Mouse (Mus musculus): ENCODE data around the gene Aig1. TPM values are rescaled to one million over a fixed set of nuclear protein-coding genes. Genes with fewer than 3 reads are reported as not detected.

Aig1 gene
- polyA plus RNA-seq, 1 experiment from 2014 or later, result 11.2 TPM

DNA sequence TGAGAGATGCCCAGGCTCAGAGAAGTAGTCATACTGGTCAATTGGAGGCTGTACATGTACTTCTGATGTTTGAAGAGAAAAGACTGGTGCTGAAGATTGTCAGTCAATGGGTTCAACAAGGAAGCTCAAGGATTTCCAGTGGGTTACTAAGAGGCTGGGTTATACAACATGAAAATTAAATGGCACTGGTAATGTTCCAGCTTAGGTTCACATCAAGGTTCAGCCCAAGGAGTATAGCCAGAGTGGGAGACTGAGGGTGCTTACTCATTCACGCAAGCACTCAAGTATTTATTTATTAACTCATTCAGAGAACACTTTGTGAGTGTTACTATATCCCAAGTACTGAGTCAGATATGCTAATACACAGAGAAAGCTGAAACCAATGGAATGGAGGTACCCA, 79.2 kb downstream of the Aig1 start:
- Histone ChIP-seq H3K4me1 (no peaks in the 10 kb centered on the region), H3K9me3 (replicated peaks) (no peaks in the 10 kb centered on the region), H3K4me3 (no peak overlapping the region), H3K27ac (no peak overlapping the region), H3K36me3 (no peaks in the 10 kb centered on the region), H3K27me3 (ENCODE audit: low read depth, poor library complexity, severe bottlenecking) (no peaks in the 10 kb centered on the region)
- no peak for DNase-seq (ENCODE audit: low spot score)
- 98% methylated on average over 1 of the region's 1 CpGs for WGBS

DNA sequence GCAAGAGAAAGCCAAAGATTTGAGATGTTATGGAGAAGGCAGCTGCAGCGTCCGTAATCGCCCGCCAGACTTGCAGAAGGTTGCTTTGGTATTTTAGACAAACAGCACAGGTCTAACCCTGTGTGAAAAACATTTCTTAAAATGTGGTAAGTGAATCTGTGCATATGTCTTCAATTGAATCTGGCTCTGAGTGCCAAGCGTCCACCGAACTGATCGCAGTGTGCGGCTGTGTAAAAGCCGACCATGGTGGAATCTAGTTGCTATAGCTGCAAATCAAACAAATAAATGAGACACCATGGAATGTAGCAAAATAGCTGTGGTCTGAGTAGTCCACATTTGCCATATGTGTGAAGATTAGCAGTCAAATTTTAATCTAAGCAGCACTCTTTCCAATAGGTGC, 80.7 kb downstream of the Aig1 start:
- Histone ChIP-seq H3K36me3 (no peaks in the 10 kb centered on the region), H3K27ac (no peak overlapping the region), H3K4me1 (no peaks in the 10 kb centered on the region), H3K4me3 (no peak overlapping the region), H3K27me3 (ENCODE audit: low read depth, poor library complexity, severe bottlenecking) (no peaks in the 10 kb centered on the region), H3K9me3 (replicated peaks) (no peaks in the 10 kb centered on the region)
- WGBS, result 97% methylated on average over 9 of the region's 9 CpGs
- no peak for DNase-seq (ENCODE audit: low spot score)

DNA sequence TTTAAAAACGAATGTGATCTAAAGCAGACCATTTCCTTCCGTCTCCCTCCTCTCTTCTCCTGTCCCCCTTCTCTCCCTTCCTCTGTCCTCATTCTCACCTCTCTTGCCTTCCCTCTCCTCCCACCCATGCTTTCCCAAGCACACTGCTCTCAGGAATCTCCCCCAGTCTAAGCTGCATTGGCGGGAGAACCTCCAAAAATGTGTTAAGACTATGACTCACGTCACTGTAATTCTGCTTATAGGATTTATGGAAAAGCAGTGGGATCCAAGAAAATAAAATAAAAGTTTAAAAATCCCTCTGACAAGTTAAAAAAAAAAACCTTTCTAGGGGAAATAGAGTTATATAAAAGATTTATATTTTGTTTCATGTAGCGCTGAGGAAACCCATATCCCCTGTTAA, 86.0 kb downstream of the Aig1 start:
- H3K4me3 ChIP-seq, result no peak overlapping the region
- H3K27me3 ChIP-seq (ENCODE audit: low read depth, poor library complexity, severe bottlenecking), result no peaks in the 10 kb centered on the region
- 64% methylated on average over 5 of the region's 5 CpGs for WGBS
- no peaks in the 10 kb centered on the region for H3K36me3 ChIP-seq
- H3K4me1 ChIP-seq, result peaks cover 3% of the 10 kb centered on the region; the same call in 1 of the 2 replicates
- no peak overlapping the region for H3K27ac ChIP-seq
- H3K9me3 ChIP-seq (replicated peaks), result no peaks in the 10 kb centered on the region
- DNase-seq (ENCODE audit: low spot score), result no peak

DNA sequence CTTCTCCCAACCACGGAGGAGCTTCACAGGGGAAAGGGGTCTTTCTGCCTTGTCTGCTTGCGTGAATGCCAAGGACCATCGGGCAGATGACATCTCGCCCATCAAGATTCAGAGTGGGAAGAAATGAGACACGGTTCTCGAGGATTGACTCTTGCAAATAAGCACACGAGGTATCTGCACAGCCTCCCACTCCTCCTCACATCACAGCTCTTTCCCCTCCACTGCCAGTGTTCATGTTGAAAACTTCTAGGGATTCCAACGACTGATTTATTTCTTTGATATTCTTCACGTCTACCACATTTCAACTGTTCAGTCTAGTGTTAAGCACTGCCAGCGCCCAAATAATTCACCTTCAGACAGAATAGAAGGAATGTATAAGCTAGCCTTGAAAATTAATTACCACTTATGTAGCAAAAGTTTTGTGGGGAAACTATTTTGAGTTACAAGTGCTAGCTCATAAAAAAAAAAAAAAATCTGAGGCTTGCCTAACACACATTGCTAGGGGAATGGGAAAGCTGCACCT, 86.5 kb downstream of the Aig1 start:
- Histone ChIP-seq H3K4me1 (peaks cover 3% of the 10 kb centered on the region; the same call in 1 of the 2 replicates), H3K9me3 (replicated peaks) (no peaks in the 10 kb centered on the region), H3K36me3 (no peaks in the 10 kb centered on the region), H3K27ac (no peak overlapping the region), H3K27me3 (ENCODE audit: low read depth, poor library complexity, severe bottlenecking) (no peaks in the 10 kb centered on the region), H3K4me3 (no peak overlapping the region)
- no peak for DNase-seq (ENCODE audit: low spot score)
- WGBS, result 88% methylated on average over 10 of the region's 10 CpGs

DNA sequence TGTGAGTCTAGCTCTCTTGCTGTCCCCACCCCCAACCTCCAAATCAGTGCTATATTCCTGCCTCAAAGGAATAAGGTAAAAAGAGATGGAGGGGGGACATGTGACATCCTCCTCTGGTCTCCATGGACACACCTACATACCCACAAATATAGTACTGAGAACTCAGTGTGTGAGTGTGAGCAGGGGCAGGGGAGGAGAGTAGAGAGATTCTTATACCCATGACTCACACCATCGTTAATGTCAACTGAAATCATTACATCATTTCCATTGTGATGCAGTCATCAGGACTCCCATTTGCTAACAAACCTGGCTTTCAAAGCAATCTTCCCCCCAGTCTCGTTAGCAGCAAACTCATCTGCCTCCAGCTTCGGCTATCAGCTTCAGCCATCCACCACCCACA, 92.8 kb downstream of the Aig1 start:
- Histone ChIP-seq H3K36me3 (no peaks in the 10 kb centered on the region), H3K4me1 (no peaks in the 10 kb centered on the region), H3K27ac (no peak overlapping the region), H3K9me3 (replicated peaks) (no peaks in the 10 kb centered on the region), H3K4me3 (no peak overlapping the region), H3K27me3 (ENCODE audit: low read depth, poor library complexity, severe bottlenecking) (no peaks in the 10 kb centered on the region)
- DNase-seq (ENCODE audit: low spot score), result no peak
- 91% methylated on average over 3 of the region's 3 CpGs for WGBS

DNA sequence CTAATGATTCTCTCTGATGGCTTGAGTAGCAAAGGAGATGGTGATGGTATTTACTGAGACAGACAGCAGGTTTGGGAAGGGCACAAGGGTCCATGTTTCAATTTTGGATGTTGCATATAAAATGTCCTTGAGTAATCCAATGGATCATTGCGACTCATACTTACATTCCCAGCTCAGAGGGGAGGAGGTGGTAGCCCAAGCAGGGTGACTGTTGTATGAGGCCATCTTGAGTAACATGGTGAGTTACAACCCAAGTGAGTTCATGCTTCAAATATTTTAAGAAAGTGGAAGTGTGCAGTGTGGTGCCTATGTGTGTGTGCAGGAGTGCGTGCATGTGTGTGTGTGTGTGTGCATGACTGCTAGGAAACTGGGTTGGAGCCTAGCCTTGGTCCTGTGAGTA, 93.4 kb downstream of the Aig1 start:
- no peak for DNase-seq (ENCODE audit: low spot score)
- Histone ChIP-seq H3K9me3 (replicated peaks) (no peaks in the 10 kb centered on the region), H3K36me3 (no peaks in the 10 kb centered on the region), H3K27ac (no peak overlapping the region), H3K4me1 (no peaks in the 10 kb centered on the region), H3K27me3 (ENCODE audit: low read depth, poor library complexity, severe bottlenecking) (no peaks in the 10 kb centered on the region), H3K4me3 (no peak overlapping the region)
- WGBS, result 95% methylated on average over 2 of the region's 2 CpGs

DNA sequence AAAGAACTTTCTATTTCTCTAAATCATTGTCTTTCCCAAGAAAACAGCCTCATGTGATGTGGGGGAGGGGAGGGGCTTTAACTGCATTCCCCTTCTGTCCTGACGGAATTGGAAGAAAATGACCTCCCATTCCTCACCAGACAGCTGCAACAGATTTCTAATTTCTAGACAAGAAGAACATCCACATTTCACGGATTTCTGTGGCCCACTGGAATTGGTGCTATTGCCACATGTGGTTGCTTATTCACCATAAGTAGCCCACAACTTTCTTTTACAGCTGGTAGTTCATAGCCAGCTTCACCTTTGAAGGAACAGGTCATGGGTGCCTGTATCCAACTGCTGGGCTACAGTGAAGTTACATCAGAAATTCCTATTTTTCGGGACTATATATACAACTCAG, 93.9 kb downstream of the Aig1 start:
- 87% methylated on average over 3 of the region's 3 CpGs for WGBS

DNA sequence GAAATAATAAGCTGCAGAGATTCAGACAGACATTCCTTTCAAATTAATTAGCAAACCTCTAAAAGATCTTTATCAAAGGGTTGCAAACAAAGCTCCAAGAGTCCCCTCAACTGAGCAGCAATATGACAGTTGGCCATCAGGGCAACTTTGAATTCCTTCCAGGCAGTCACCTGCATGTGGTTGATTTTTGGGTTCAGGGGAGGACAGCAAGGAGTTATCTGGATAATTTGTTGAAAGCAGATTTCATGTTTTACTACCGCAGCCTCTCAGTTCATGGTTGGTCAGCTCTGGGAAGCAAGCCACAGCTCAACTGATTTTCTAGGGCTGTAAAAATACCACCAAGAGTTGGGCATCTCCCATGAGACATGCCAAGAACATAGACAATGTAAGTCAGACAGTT, 98.1 kb downstream of the Aig1 start:
- Histone ChIP-seq H3K27ac (no peak overlapping the region), H3K36me3 (no peaks in the 10 kb centered on the region), H3K9me3 (replicated peaks) (no peaks in the 10 kb centered on the region), H3K4me3 (no peak overlapping the region), H3K4me1 (no peaks in the 10 kb centered on the region), H3K27me3 (ENCODE audit: low read depth, poor library complexity, severe bottlenecking) (no peaks in the 10 kb centered on the region)
- DNase-seq (ENCODE audit: low spot score), result no peak
- WGBS, result 97% methylated on average over 1 of the region's 1 CpGs

More for the DNA sequence above, 93.9 kb downstream of the Aig1 start:
- Histone ChIP-seq H3K9me3 (replicated peaks) (no peaks in the 10 kb centered on the region), H3K4me3 (no peak overlapping the region), H3K4me1 (no peaks in the 10 kb centered on the region), H3K27me3 (ENCODE audit: low read depth, poor library complexity, severe bottlenecking) (no peaks in the 10 kb centered on the region), H3K36me3 (no peaks in the 10 kb centered on the region), H3K27ac (no peak overlapping the region)
- no peak for DNase-seq (ENCODE audit: low spot score)

DNA sequence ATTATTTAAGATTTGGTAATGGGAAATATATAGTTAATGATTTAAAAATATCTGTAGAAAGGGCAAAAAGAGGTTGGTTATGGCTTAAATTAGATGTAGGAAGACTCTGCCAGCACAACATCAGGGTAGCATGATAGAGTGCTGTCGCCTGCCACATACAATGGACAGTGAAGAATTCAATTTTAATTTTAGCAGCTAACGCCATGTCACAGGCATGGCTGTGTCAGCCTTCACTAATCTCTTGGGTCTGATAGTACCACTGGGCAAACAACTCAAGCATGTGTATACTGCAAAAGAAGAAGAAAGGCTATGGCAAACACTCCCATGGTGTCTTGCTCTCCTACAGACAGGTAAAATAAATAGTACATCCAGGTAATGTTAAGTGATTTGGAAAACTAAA, 99.0 kb downstream of the Aig1 start:
- WGBS, result 95% methylated on average over 2 of the region's 2 CpGs
- H3K27ac ChIP-seq, result no peak overlapping the region
- no peak for DNase-seq (ENCODE audit: low spot score)
- H3K9me3 ChIP-seq (replicated peaks), result no peaks in the 10 kb centered on the region
- H3K4me1 ChIP-seq, result peaks cover 5% of the 10 kb centered on the region; the same call in 1 of the 2 replicates
- no peaks in the 10 kb centered on the region for H3K36me3 ChIP-seq
- H3K4me3 ChIP-seq, result no peak overlapping the region
- H3K27me3 ChIP-seq (ENCODE audit: low read depth, poor library complexity, severe bottlenecking), result no peaks in the 10 kb centered on the region

DNA sequence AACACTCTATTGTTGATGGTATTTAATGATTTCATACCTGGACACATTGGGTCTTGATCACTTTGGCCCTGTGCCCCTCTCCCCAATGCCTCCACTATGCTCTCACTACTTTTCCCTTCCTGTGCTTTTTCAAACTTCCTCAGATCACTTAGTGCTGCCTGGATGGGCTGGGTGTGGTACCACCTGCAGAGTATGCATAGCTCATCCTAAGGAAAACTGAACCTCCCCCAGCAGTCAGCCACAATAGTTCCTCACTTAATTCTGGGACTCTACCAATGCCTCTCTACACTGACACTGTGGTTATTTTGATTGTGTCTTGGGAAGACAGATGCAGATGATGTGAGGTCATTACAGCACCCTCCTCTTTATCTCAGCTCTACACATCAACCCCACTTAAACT, 99.9 kb downstream of the Aig1 start:
- no peak for DNase-seq (ENCODE audit: low spot score)
- no peak overlapping the region for H3K27ac ChIP-seq
- peaks cover 5% of the 10 kb centered on the region; the same call in 1 of the 2 replicates for H3K4me1 ChIP-seq

DNA sequence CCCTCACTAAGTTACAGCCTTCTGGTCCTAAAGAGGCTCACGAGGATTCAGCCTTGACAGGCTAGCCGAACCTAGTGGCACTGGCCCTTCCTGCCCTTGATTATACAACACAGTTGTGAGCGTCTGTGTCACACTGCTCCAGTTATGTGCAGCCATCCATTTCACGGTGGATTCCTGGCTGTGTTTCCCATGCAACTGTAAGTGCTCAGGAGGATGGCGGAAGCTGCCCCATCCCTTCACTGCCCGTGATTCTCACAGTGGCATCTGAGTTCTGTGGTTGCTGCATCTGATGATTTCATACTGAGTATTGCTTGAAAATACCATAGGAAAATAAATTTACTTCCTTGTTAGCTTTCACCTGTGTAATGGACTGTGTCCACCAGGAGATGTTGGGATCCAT, 101.7 kb downstream of the Aig1 start:
- H3K9me3 ChIP-seq (replicated peaks), result no peaks in the 10 kb centered on the region
- no peak for DNase-seq (ENCODE audit: low spot score)
- WGBS, result 91% methylated on average over 6 of the region's 6 CpGs
- H3K4me1 ChIP-seq, result peaks cover 5% of the 10 kb centered on the region; the same call in 1 of the 2 replicates
- no peaks in the 10 kb centered on the region for H3K36me3 ChIP-seq
- H3K4me3 ChIP-seq, result no peak overlapping the region
- H3K27ac ChIP-seq, result no peak overlapping the region
- no peaks in the 10 kb centered on the region for H3K27me3 ChIP-seq (ENCODE audit: low read depth, poor library complexity, severe bottlenecking)

More for the DNA sequence above, 99.9 kb downstream of the Aig1 start:
- Histone ChIP-seq H3K36me3 (no peaks in the 10 kb centered on the region), H3K27me3 (ENCODE audit: low read depth, poor library complexity, severe bottlenecking) (no peaks in the 10 kb centered on the region), H3K9me3 (replicated peaks) (no peaks in the 10 kb centered on the region), H3K4me3 (no peak overlapping the region)

DNA sequence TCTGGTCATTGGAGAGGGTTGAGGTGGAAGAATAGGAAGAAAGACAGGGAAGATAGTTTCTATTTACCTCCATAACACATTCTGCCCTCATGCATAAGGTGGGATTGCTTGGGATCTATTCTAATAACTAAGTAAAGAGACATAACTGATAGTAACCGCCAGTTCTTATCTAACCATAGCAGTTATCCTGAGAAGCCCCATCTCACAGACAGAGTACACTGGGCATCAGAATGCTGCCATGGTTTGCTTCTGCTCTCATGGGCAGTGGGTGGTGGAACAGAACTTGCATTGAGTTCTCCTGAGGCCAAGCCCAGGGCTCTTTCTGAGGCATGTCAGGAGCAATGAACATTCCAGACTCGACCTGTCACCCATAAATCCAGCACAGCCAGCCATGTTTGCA, 105.6 kb downstream of the Aig1 start:
- no peaks in the 10 kb centered on the region for H3K9me3 ChIP-seq (replicated peaks)
- DNase-seq (ENCODE audit: low spot score), result no peak

DNA sequence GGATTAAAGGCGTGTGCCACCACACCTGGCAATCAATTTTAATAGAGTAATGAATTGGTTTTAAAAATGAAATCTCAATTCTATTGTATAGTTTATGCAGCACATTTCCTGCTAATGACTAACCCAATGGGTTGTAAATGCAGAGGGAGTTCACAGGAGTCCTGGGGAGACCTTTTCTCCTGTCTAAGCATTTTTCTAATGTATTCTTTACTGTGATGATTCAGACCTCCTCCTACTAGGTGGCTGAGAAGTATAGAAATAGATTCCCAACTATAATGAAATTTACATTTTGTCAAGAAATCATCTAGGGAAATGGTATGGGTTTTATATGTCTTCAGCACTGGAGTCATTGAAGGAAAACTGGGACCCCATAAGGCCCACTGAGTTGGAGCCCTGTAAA, 114.1 kb downstream of the Aig1 start:
- H3K4me1 ChIP-seq, result no peaks in the 10 kb centered on the region
- DNase-seq (ENCODE audit: low spot score), result no peak
- H3K4me3 ChIP-seq, result no peak overlapping the region
- H3K27me3 ChIP-seq (ENCODE audit: low read depth, poor library complexity, severe bottlenecking), result no peaks in the 10 kb centered on the region
- WGBS, result 90% methylated on average over 1 of the region's 1 CpGs
- no peak overlapping the region for H3K27ac ChIP-seq
- no peaks in the 10 kb centered on the region for H3K36me3 ChIP-seq
- no peaks in the 10 kb centered on the region for H3K9me3 ChIP-seq (replicated peaks)

More for the DNA sequence above, 105.6 kb downstream of the Aig1 start:
- Histone ChIP-seq H3K4me1 (peaks cover 5% of the 10 kb centered on the region; the same call in 1 of the 2 replicates), H3K36me3 (no peaks in the 10 kb centered on the region), H3K4me3 (no peak overlapping the region), H3K27me3 (ENCODE audit: low read depth, poor library complexity, severe bottlenecking) (no peaks in the 10 kb centered on the region), H3K27ac (no peak overlapping the region)
- 79% methylated on average over 2 of the region's 2 CpGs for WGBS

DNA sequence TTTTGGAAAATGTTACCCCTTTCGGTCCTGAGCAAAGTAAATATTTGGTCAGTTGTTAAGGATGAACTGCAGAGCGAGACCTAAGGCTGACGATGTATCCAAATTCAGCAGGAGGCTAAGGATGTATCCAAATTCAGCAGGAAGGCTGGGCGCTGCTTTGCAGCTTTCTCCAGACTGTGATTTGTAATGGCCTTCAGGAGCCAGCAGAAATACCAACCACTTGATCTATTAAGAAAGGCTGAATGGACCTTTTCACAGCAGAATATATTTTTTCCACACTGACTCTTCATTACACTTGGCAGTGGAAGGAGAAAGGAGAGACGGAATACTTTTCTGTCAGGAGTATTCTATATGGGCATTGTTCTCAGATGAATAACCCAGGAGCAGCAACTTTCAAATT, 115.0 kb downstream of the Aig1 start:
- Histone ChIP-seq H3K4me1 (no peaks in the 10 kb centered on the region), H3K27me3 (ENCODE audit: low read depth, poor library complexity, severe bottlenecking) (no peaks in the 10 kb centered on the region), H3K9me3 (replicated peaks) (no peaks in the 10 kb centered on the region), H3K4me3 (no peak overlapping the region), H3K27ac (no peak overlapping the region), H3K36me3 (no peaks in the 10 kb centered on the region)
- no peak for DNase-seq (ENCODE audit: low spot score)
- WGBS, result 92% methylated on average over 5 of the region's 5 CpGs

Data from limb, embryonic 10.5 days (tissue).